Mouse (Mus musculus): ENCODE data around the gene Slc25a36. TPM values are rescaled to one million over a fixed set of nuclear protein-coding genes. Genes with fewer than 3 reads are reported as not detected.

The Slc25a36 gene
- polyA plus RNA-seq, 1 experiment from 2014 or later: 74.2 TPM

- Histone ChIP-seq H3K9ac (ENCODE audit: low read length) (no peak overlapping the region), H3K27ac (ENCODE audit: low read length) (no peak overlapping the region), H3K4me2 (ENCODE audit: low read depth, low read length) (no peak overlapping the region), H3K4me1 (ENCODE audit: control insufficient read depth, insufficient read depth, low read length) (peaks cover 8% of the 10 kb centered on the region), H3K36me3 (ENCODE audit: control insufficient read depth, insufficient read depth, low read length) (no peaks in the 10 kb centered on the region), H3K4me3 (replicated peaks; ENCODE audit: low read length) (no peak overlapping the region), H3K27me3 (ENCODE audit: control insufficient read depth, insufficient read depth, low read length) (no peaks in the 10 kb centered on the region), H3K9me3 (replicated peaks; ENCODE audit: control insufficient read depth, low read length) (no peaks in the 10 kb centered on the region)
- ATAC-seq (ENCODE audit: insufficient read depth, low FRiP score): no peak
- WGBS: 85% methylated on average over 10 of the region's 10 CpGs
These were observed 3.3 kb upstream of the Slc25a36 start for GRCm38 (mm10) chr9:97114271-97114670.

- WGBS: 44% methylated on average over 5 of the region's 5 CpGs
- Histone ChIP-seq H3K4me2 (ENCODE audit: low read depth, low read length) (no peak overlapping the region), H3K27me3 (ENCODE audit: control insufficient read depth, insufficient read depth, low read length) (no peaks in the 10 kb centered on the region), H3K9ac (ENCODE audit: low read length) (no peak overlapping the region), H3K36me3 (ENCODE audit: control insufficient read depth, insufficient read depth, low read length) (no peaks in the 10 kb centered on the region), H3K4me1 (ENCODE audit: control insufficient read depth, insufficient read depth, low read length) (peaks cover 11% of the 10 kb centered on the region), H3K27ac (ENCODE audit: low read length) (no peak overlapping the region), H3K9me3 (replicated peaks; ENCODE audit: control insufficient read depth, low read length) (no peaks in the 10 kb centered on the region), H3K4me3 (replicated peaks; ENCODE audit: low read length) (no peak overlapping the region)
- ATAC-seq (ENCODE audit: insufficient read depth, low FRiP score): no peak
These were observed 2.6 kb upstream of the Slc25a36 start for GRCm38 (mm10) chr9:97113555-97113929.

- Histone ChIP-seq H3K27ac (ENCODE audit: low read length) (no peak overlapping the region), H3K27me3 (ENCODE audit: control insufficient read depth, insufficient read depth, low read length) (no peaks in the 10 kb centered on the region), H3K9ac (ENCODE audit: low read length) (no peak overlapping the region), H3K4me1 (ENCODE audit: control insufficient read depth, insufficient read depth, low read length) (peaks cover 11% of the 10 kb centered on the region), H3K4me2 (ENCODE audit: low read depth, low read length) (no peak overlapping the region), H3K36me3 (ENCODE audit: control insufficient read depth, insufficient read depth, low read length) (no peaks in the 10 kb centered on the region), H3K4me3 (replicated peaks; ENCODE audit: low read length) (no peak overlapping the region), H3K9me3 (replicated peaks; ENCODE audit: control insufficient read depth, low read length) (no peaks in the 10 kb centered on the region)
- 68% methylated on average over 24 of the region's 24 CpGs for WGBS
- ATAC-seq (ENCODE audit: insufficient read depth, low FRiP score): no peak
These were observed 2.0 kb upstream of the Slc25a36 start for GRCm38 (mm10) chr9:97112797-97113554.

- peaks cover 11% of the 10 kb centered on the region for H3K4me1 ChIP-seq (ENCODE audit: control insufficient read depth, insufficient read depth, low read length)
- no peak overlapping the region for H3K4me2 ChIP-seq (ENCODE audit: low read depth, low read length)
- no peaks in the 10 kb centered on the region for H3K27me3 ChIP-seq (ENCODE audit: control insufficient read depth, insufficient read depth, low read length)
- no peaks in the 10 kb centered on the region for H3K9me3 ChIP-seq (replicated peaks; ENCODE audit: control insufficient read depth, low read length)
- ATAC-seq (ENCODE audit: insufficient read depth, low FRiP score): no peak
- no peak overlapping the region for H3K27ac ChIP-seq (ENCODE audit: low read length)
- WGBS: 76% methylated on average over 7 of the region's 7 CpGs
- H3K4me3 ChIP-seq (replicated peaks; ENCODE audit: low read length): no peak overlapping the region
- H3K9ac ChIP-seq (ENCODE audit: low read length): no peak overlapping the region
- H3K36me3 ChIP-seq (ENCODE audit: control insufficient read depth, insufficient read depth, low read length): no peaks in the 10 kb centered on the region
These were observed 1.3 kb upstream of the Slc25a36 start for GRCm38 (mm10) chr9:97112238-97112637.

GRCm38 (mm10) chr9:97111506-97111905, 549 bp upstream of the Slc25a36 start:
- ATAC-seq (ENCODE audit: insufficient read depth, low FRiP score): no peak
- peak overlapping the region; percentile 95 for H3K9ac ChIP-seq (ENCODE audit: low read length)
- no peaks in the 10 kb centered on the region for H3K36me3 ChIP-seq (ENCODE audit: control insufficient read depth, insufficient read depth, low read length)
- H3K4me2 ChIP-seq (ENCODE audit: low read depth, low read length): peak overlapping the region; percentile 67
- H3K27me3 ChIP-seq (ENCODE audit: control insufficient read depth, insufficient read depth, low read length): no peaks in the 10 kb centered on the region
- no peaks in the 10 kb centered on the region for H3K9me3 ChIP-seq (replicated peaks; ENCODE audit: control insufficient read depth, low read length)
- peaks cover 11% of the 10 kb centered on the region for H3K4me1 ChIP-seq (ENCODE audit: control insufficient read depth, insufficient read depth, low read length)
- H3K27ac ChIP-seq (ENCODE audit: low read length): peak overlapping the region; percentile 93; the same call in 1 of the 2 replicates
- WGBS: 6% methylated on average over 6 of the region's 6 CpGs
- H3K4me3 ChIP-seq (replicated peaks; ENCODE audit: low read length): peak overlapping the region; percentile 87

GRCm38 (mm10) chr9:97106481-97107160, 4.3 kb downstream of the Slc25a36 start:
- H3K36me3 ChIP-seq (ENCODE audit: control insufficient read depth, insufficient read depth, low read length): no peaks in the 10 kb centered on the region
- no peak for ATAC-seq (ENCODE audit: insufficient read depth, low FRiP score)
- no peak overlapping the region for H3K9ac ChIP-seq (ENCODE audit: low read length)
- no peak overlapping the region for H3K4me2 ChIP-seq (ENCODE audit: low read depth, low read length)
- H3K4me1 ChIP-seq (ENCODE audit: control insufficient read depth, insufficient read depth, low read length): peaks cover 15% of the 10 kb centered on the region
- H3K4me3 ChIP-seq (replicated peaks; ENCODE audit: low read length): no peak overlapping the region
- no peaks in the 10 kb centered on the region for H3K27me3 ChIP-seq (ENCODE audit: control insufficient read depth, insufficient read depth, low read length)
- no peaks in the 10 kb centered on the region for H3K9me3 ChIP-seq (replicated peaks; ENCODE audit: control insufficient read depth, low read length)
- WGBS: 86% methylated on average over 5 of the region's 5 CpGs
- no peak overlapping the region for H3K27ac ChIP-seq (ENCODE audit: low read length)

GRCm38 (mm10) chr9:97105400-97105985, 5.5 kb downstream of the Slc25a36 start:
- Histone ChIP-seq H3K4me3 (replicated peaks; ENCODE audit: low read length) (no peak overlapping the region), H3K9ac (ENCODE audit: low read length) (no peak overlapping the region), H3K27ac (ENCODE audit: low read length) (peak overlapping the region; percentile 62; the same call in 1 of the 2 replicates), H3K36me3 (ENCODE audit: control insufficient read depth, insufficient read depth, low read length) (no peaks in the 10 kb centered on the region), H3K4me1 (ENCODE audit: control insufficient read depth, insufficient read depth, low read length) (peaks cover 15% of the 10 kb centered on the region), H3K4me2 (ENCODE audit: low read depth, low read length) (no peak overlapping the region), H3K27me3 (ENCODE audit: control insufficient read depth, insufficient read depth, low read length) (no peaks in the 10 kb centered on the region), H3K9me3 (replicated peaks; ENCODE audit: control insufficient read depth, low read length) (no peaks in the 10 kb centered on the region)
- WGBS: 71% methylated on average over 2 of the region's 2 CpGs
- ATAC-seq (ENCODE audit: insufficient read depth, low FRiP score): no peak

- Histone ChIP-seq H3K4me3 (replicated peaks; ENCODE audit: low read length) (no peak overlapping the region), H3K4me2 (ENCODE audit: low read depth, low read length) (no peak overlapping the region), H3K36me3 (ENCODE audit: control insufficient read depth, insufficient read depth, low read length) (no peaks in the 10 kb centered on the region), H3K27ac (ENCODE audit: low read length) (peak overlapping the region; percentile 25; the same call in 1 of the 2 replicates), H3K9ac (ENCODE audit: low read length) (no peak overlapping the region), H3K9me3 (replicated peaks; ENCODE audit: control insufficient read depth, low read length) (no peaks in the 10 kb centered on the region), H3K27me3 (ENCODE audit: control insufficient read depth, insufficient read depth, low read length) (no peaks in the 10 kb centered on the region), H3K4me1 (ENCODE audit: control insufficient read depth, insufficient read depth, low read length) (0 out of 2 replicates have a peak, but pooled peaks cover 7% of the 10 kb centered on the region)
- 0 out of 2 replicates have a peak, but pooled peaks have one; percentile 40 for ATAC-seq (ENCODE audit: insufficient read depth, low FRiP score)
- WGBS: 53% methylated on average over 2 of the region's 2 CpGs
These were observed 7.4 kb downstream of the Slc25a36 start for GRCm38 (mm10) chr9:97103376-97104061.

All from stomach, embryonic 16.5 days (tissue).